Mouse (Mus musculus) lung, adult 10 weeks (tissue): ENCODE data around the gene Adam34. TPM values are rescaled to one million over a fixed set of nuclear protein-coding genes. Genes with fewer than 3 reads are reported as not detected.

Experiments used
- polyA plus RNA-seq: library from polyadenylated mRNA; stranded (reverse); fragments of 350-450 nt; fragmentation: Illumina TruSeq; extraction: RNeasy Lipid Tissue Mini Kit (QIAGEN cat#74804); gene quantifications from one replicate; pipeline ENCODE4 v1.2.3, GENCODE M21; 2014; ENCODE audit warnings: low read depth, low replicate concordance; ENCODE audit not compliant: insufficient read depth

Adam34 gene
- not detected for polyA plus RNA-seq

DNA sequence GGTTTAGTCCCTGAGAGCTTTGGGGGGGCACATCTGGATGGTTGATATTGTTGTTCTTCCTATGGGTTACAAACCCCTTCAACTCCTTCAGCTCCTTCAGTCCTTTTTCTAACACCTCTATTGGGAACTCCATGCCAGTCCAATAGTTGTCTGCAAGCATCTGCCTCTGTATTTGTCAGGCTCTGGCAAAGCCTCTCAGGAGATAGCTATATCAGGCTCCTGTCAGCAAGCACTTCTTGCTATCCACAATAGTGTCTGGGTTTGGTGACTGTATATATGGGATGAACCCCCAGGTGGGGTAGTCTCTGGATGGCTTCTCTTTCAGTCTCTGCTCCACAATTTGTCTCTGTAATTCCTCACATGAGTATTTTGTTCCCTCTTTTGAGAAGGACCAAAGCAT is at the start of gene Adam34:
Gene Adam34 (minus strand): TSS at position 101 of the 400 bp plus-strand sequence.

DNA sequence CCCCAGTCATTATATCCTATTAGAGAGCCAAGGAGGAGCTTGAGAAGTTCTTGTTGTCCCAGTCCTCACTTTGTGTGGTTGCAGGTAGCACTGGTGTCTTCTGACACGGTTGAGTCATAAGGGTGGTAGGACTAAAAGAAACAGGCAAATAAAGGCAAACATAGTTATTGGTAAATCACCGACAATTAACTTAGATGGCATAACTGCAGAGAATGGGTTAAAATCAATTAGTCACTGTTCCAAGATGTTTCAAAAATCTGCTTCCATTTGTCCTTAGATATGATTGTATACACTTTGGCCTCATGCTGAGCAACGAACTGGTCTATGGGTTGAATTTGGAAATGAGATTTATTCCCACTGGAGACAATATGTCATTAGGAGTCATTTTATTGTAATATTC is 82.7 kb downstream of the Adam34 start, which contains the start of gene Gm5346:
Gene Gm5346 (minus strand): TSS at position 101 of the 400 bp plus-strand sequence.

Other genes starting within 250 kb of the Adam34 start
- not detected for gene Adam26b, start 181.9 kb downstream of the Adam34 start, polyA plus RNA-seq
- not detected for gene Adam26a, start 133.3 kb downstream of the Adam34 start, polyA plus RNA-seq
- gene Gm5346, start 82.8 kb downstream of the Adam34 start, polyA plus RNA-seq = not detected